Mouse (Mus musculus): ENCODE results near the gene Notch1.

- TF ChIP-seq CTCF (IDR thresholded peaks at IDR 0.05; ENCODE audit: extremely low read depth, insufficient read depth, low read length) (no peak), POLR2A (IDR thresholded peaks at IDR 0.05; ENCODE audit: extremely low read depth, insufficient read depth, low read length) (no peak)
Observed at GRCm38 (mm10) chr2:26488535-26489135, 27.8 kb downstream of the Notch1 start.

All from cortical plate, adult 2 months (tissue).